Mouse (Mus musculus): ENCODE results near the gene Pklr.
A peak's percentile ranks its signal among the peaks of the same experiment; 100 is the strongest.

Pklr gene

GRCm38 (mm10) chr3:89135958-89136357 is at the start of gene Pklr:
TSS of gene Pklr (plus strand) at chr3:89136142.
- DNase-seq (ENCODE audit: low spot score) = peak; percentile 47

GRCm38 (mm10) chr3:89087338-89088110 is 48.4 kb upstream of the Pklr start:
- peak; percentile 58 for DNase-seq (ENCODE audit: low spot score)

GRCm38 (mm10) chr3:89088974-89089373 is 47.0 kb upstream of the Pklr start:
- peak; percentile 49 for DNase-seq (ENCODE audit: low spot score)

- DNase-seq (ENCODE audit: low spot score) = peak; percentile 91
Observed at GRCm38 (mm10) chr3:89089882-89090591, 45.9 kb upstream of the Pklr start.

GRCm38 (mm10) chr3:89090694-89091655 is 45.0 kb upstream of the Pklr start:
- peak; percentile 92 for DNase-seq (ENCODE audit: low spot score)

- DNase-seq (ENCODE audit: low spot score) = peak; percentile 11
Observed at GRCm38 (mm10) chr3:89091811-89092508, 44.0 kb upstream of the Pklr start.

GRCm38 (mm10) chr3:89092509-89093090 is 43.3 kb upstream of the Pklr start:
- no peak for DNase-seq (ENCODE audit: low spot score)

- peak; percentile 68 for DNase-seq (ENCODE audit: low spot score)
Observed at GRCm38 (mm10) chr3:89093175-89093574, 42.8 kb upstream of the Pklr start, which contains the start of gene Rusc1. TSS of gene Rusc1 (minus strand) at chr3:89093311.

GRCm38 (mm10) chr3:89094021-89094420 is 41.9 kb upstream of the Pklr start:
- DNase-seq (ENCODE audit: low spot score) = no peak

- no peak for DNase-seq (ENCODE audit: low spot score)
Observed at GRCm38 (mm10) chr3:89100811-89101210, 35.1 kb upstream of the Pklr start, which contains the start of gene Gm43738. TSS of gene Gm43738 (minus strand) at chr3:89101099.

GRCm38 (mm10) chr3:89101459-89101811 is 34.5 kb upstream of the Pklr start:
- no peak for DNase-seq (ENCODE audit: low spot score)

- DNase-seq (ENCODE audit: low spot score) = peak; percentile 98
Observed at GRCm38 (mm10) chr3:89101812-89102494, 34.0 kb upstream of the Pklr start, which contains the start of gene Fdps. TSS of gene Fdps (minus strand) at chr3:89101959.

- no peak for DNase-seq (ENCODE audit: low spot score)
Observed at GRCm38 (mm10) chr3:89102495-89103290, 33.2 kb upstream of the Pklr start.

GRCm38 (mm10) chr3:89103291-89103595 is 32.7 kb upstream of the Pklr start:
- DNase-seq (ENCODE audit: low spot score) = no peak

- no peak for DNase-seq (ENCODE audit: low spot score)
Observed at GRCm38 (mm10) chr3:89106881-89107280, 29.1 kb upstream of the Pklr start.

- DNase-seq (ENCODE audit: low spot score) = no peak
Observed at GRCm38 (mm10) chr3:89107545-89107944, 28.4 kb upstream of the Pklr start.

GRCm38 (mm10) chr3:89108146-89108545 is 27.8 kb upstream of the Pklr start:
- DNase-seq (ENCODE audit: low spot score) = no peak

- DNase-seq (ENCODE audit: low spot score) = peak; percentile 64
Observed at GRCm38 (mm10) chr3:89113058-89113457, 22.9 kb upstream of the Pklr start.

- peak; percentile 62 for DNase-seq (ENCODE audit: low spot score)
Observed at GRCm38 (mm10) chr3:89115522-89115921, 20.4 kb upstream of the Pklr start.

GRCm38 (mm10) chr3:89123313-89123712 is 12.6 kb upstream of the Pklr start:
- DNase-seq (ENCODE audit: low spot score) = peak; percentile 88
